Mouse (Mus musculus) gastrocnemius, postnatal 4 days (tissue): ENCODE measurements around the gene Gprc5b. TPM values are rescaled to one million over a fixed set of nuclear protein-coding genes. Genes with fewer than 3 reads are reported as not detected.

ENCODE experiments used
- DNase-seq, 2 experiments: peaks; one replicate each; pipeline ENCODE4 v3.0.0; 2021 to 2022; ENCODE audit warnings: low spot score in 2 of 2, mixed read lengths in 2 of 2
- total RNA-seq, 2 experiments: library from RNA; stranded (reverse); gene quantifications; 2 replicates each; pipeline ENCODE4 v1.2.3; 2021

Gprc5b gene
- total RNA-seq, 2 experiments from 2014 or later, result 47.2 to 48.9 TPM

DNA sequence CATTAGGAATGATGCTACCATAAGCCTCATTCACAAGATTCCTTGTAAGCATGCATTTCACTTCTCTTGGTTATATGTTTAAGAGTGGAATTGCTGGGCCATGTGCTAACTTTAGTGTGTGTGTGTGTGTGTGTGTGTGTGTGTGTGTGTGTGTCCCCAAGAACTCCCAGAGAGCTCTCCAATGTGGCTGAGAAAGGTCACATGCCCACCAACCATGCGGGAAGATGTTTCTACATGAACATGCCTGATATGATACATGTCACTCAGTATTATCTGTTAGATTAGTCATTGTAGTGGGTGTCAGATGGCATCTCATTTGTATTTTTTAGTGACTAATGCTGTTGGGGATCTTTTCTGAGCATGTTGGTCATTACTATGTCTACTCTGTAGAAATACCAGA lies 40.0 kb downstream of the Gprc5b start:
- no peak for DNase-seq

DNA sequence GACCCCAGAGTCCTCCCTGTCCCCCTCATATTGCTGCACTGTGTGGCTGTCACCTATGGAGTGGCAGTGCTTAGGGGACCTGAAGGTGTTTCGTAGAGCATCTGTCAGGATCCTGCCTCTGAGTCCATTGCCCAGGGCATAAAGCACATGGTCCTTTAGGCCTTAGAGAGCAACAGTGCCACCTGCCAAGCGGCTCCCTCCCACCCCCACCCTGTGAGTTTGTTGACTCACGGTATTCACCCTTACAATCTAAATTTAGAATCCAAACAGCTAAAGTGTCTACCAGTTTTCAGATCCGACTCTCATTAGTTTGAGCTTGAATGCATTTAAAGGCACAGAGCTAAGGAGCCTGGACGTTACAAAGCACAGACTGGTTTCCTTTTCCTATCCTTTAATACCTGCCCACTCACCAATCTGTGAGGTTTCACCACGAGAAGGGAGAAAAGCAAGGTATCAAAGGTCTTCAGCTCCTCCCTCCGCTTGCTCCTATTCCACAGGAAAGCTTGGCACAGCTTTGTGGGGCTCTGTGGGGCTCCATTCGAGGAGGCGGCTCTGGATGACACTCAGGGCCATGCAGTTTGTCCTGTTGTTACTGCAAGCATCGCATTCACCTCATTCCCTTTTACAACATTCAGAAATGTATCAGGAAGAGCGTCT lies 41.3 kb downstream of the Gprc5b start:
- DNase-seq, result no peak

DNA sequence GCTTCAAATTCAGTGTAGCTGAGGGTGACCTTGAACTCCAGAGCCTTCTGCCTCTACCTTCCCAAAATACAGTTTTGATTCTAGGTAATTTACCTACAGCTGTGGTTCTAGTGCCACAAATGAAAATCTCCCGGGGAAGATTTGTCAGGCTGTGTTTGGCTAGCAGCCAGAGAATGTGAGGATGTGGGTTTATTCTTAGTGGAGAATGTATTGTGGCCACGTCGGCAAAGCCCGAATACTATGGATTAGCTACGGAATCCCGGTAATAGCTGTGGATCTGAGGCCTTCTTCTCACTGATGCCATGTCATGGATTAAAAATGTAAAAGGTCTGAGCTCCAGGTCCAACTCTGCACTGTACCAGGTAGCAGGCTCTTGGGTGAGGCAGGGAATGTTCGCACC lies 45.3 kb downstream of the Gprc5b start:
- DNase-seq, result no peak

DNA sequence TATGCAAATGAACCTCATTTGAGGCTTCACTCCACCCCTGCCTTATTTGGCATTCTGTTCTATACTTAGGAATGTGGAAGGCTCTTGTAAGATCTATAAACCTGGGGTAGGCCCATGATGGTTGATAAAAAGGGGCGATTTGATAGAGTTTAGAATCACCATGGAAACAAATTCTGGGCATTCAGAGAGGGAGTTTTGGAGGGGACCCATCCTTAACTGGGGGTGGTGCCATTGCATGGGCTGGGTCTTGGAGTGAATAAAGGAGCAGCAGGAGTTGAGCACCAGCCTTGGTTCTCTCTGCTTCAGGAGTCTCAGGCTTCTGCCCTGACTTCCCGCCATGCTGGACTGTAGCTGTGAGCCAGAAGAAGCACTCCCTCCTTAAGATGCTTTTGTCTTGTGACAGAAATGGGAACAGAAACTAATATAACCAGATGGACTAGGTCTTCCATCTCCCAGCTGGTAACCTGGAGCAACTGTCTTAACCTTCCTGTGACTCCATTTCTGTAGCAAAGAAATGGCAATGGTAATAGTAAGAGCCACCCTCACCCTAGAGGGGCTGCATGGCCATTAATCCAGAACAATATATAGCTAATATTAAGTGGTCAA lies 46.2 kb downstream of the Gprc5b start:
- DNase-seq, result no peak

DNA sequence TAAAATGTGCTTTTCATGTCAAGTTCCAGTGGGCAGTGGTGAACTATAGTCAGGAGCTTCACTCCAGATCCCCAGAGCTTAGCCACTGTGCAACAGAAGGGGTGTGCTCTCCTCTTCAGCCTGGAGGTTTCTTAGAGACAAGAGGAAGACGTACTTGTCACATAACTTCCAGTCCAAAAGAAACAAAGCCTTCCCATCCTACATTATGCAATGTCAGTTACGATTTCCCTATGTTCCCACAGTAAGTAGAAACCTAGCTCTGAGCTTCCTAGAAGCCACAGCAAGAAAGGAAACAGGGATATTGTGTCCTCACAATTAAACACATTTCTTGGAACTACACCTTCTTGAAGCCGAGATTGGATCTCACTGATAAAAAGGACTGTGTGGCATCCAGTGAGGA lies 47.8 kb downstream of the Gprc5b start:
- DNase-seq, result no peak

DNA sequence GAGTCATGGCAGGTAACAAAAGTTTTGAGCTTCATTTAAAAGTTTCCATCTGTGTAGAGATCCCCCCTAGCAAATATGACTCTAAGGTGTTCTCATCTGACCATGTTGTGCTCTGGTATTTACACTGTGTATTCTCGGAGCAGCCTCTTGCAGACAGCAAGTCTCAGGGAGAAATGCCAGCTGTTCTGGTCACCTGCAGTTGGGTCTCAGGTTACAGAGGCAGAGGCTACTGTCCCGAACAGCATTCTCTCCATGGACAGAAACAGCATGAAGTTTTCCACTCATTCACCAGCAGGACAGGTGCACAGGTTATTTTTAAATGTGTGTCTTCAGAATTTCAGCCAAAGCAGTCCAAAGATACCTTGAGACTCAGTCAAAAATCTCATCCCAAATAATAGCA lies 50.1 kb downstream of the Gprc5b start:
- DNase-seq, result no peak

DNA sequence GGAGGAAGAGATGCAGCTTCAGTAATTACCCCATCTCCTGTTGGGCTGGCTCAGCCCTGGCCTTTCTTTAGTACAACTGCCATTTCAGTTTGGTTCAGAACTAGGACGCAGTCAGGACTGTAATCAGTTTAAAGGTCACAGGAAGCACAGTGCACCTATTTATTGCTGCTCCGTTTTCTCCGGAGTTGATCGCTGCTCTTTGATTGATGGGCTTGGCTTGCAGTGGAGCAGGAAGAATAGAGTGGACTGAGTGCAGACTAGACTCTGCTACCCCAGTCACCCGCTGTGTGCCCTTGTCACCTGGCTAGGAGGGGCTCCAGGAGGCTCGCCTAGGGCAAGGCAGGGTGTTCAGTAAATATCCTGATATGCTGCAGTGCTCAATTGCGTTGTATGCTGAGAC lies 51.8 kb downstream of the Gprc5b start:
- no peak for DNase-seq

DNA sequence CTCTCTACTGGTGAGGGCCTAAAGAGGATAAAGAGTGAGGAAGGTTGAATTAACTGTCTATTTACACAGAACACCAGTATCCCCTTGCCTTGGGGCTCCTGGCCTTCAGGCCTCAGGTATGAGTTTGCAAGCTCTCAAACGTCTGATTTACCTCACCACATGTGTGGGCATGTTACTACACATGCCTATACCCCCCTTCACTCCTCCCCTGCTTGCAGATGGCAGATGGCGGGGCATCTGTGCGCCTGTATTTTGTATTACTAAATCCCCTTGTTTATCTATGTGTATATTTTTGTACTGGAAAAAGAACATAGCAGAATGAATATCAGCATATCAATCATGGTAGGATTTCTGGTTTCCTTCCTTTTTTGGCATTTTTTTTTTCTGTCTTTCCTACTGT lies 52.7 kb downstream of the Gprc5b start:
- no peak for DNase-seq

DNA sequence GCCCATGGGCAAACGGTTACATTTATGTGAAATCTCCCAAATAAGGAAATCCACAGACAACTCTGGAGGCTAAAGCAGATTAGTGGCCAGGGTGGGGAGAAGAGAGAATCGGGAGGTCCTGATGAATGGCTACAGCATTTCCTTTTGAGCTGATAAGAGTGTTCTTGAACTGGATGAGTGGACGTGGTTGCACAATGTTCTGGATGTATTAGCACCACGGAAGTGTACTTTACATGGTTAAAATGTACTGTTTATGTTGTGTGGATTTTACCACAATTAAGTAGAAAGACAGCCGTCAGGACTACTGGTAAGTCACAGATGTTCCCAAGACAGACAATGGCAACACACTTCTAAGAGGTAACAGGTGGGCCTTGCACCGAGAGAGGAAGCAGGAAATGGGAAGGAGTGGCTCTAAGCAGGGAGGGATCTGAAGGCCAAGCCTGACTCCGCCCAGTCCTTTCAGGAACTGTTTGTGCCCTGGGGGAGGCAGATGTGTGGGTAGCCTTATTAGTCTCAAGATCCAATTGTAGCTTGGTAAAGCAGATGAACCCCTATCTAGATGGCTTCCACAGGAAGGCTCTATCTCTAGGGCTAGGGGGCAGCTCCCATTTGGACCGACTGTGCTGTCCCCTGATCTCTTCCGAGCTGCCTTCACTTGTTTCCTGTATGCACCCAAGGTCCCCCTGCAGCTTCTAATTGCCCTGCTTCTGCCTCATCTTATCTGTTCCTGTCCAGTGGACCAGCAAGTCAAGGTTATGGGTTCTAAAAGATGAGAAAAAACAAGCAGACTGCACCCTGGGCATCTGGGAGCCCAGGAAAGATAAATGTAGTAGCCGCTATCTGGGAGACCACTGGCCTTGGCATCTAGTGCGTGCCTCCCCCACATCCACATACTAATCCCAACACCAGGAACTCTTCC lies 57.3 kb downstream of the Gprc5b start:
- DNase-seq, result no peak

DNA sequence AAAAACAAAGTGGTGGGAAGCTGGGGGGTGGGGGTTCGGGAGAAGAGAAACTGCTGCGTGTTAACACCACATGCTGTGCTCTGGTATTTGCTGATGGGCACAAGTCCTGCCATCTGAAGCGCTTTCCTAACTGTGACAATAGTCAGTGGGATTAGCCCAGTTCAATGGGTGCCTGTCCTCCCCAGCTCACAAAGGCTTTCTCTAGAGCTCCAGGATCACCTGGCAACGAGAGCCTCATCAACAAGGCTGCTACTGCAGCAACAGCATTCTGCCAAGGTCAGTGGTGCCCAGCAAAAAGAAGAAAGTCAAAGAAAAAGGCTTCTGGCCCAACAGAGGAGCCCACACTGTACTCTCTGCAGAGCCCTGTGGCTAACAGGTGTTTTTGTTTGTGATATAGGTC lies 58.2 kb downstream of the Gprc5b start:
- DNase-seq, result no peak

DNA sequence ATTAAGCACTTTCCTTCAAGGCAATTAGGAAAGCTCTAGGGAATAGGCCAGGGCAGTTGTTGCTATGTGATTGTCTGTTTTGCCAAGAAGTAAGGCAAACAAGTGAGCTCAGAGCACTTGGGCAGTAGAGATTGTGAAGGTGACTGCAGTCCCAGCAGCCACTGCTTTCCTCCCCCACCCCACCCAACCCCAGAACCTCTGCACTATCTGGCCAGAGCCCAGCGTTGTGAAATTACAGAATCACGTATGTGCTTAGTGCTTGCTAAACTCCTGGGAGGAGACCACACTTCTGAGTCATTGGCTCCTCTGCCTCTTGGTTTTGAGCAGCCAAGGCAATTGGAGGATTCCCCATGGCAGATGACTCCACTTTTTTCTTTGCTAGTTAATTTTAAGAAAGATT lies 59.7 kb downstream of the Gprc5b start:
- peak in 1 of 2 experiments; percentile 50 for DNase-seq

DNA sequence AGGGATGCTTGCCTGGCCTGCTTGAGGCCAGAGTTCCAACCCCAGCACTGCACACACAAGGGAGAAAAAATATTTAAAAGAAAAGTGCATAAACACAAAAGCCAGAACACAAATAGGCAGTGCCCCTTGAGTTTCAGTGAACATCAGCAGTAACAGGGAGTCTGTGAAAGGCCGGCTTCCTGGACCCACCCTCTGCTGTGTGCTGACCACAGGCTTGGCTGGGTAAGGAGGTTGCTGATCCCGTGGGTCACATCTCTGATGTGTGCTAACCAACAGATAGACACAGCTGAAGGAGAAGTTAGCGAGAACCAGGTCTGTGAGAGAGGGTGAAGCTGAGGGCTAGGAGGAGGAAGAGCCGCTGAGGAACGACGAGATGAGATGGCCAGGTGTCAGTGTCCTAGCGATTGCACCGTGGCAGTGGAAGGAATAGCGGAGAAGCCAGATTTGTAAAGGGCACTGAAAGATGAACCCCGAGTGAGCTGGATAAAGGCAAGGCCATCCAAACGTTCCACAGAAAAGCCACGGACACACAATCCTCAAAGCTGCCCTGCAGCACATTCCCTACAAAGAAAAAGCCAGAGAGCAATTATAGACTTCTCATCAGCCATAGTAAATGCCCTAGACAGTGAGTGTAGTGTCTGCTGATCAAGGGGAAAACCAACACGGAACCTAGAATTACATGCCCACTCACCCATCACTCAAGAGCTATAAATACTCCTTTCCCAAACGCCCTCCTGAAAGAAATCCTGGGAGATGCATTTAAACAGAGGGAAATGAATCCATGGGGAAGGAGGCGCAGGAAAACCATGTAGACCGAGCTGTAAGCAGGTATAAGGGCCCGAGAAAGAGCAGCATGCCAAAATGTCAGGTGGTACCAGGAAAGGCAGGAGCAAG lies 63.3 kb downstream of the Gprc5b start:
- DNase-seq, result peak in 1 of 2 experiments; percentile 28

DNA sequence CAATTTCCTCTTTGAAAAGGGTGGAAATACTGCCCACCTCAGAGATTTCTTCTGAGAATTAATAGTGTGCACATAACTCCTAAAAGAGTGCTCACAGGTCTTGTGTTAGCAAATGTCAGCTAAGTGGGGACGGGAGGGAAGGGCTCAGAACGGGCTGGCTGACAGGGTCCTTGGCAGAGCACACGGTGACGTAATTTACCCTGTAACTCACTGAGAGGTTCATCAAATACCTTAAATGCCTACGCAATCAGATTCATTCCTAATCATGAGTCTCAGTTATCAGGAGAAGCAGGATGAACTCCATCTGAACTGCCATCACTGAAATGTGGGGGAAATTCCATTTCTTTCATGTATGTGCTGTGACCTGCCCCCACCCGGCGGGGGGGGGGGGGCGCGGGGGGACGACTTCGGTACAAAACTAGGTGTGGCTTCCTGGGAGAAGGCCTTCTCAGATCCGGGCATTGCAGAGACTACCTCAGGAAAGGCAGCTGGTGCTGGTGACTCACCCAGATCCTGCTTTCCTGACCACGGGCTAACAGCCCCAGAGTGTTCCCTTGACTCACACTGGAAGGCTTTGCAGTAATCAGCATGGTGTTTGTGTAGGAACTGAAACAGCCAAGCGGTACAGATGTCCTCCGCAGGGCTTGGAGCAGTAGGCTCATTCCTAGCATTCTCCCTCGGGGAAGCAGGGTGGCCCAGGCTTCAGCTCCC lies 65.3 kb downstream of the Gprc5b start:
- DNase-seq, result peak in 1 of 2 experiments; percentile 34

DNA sequence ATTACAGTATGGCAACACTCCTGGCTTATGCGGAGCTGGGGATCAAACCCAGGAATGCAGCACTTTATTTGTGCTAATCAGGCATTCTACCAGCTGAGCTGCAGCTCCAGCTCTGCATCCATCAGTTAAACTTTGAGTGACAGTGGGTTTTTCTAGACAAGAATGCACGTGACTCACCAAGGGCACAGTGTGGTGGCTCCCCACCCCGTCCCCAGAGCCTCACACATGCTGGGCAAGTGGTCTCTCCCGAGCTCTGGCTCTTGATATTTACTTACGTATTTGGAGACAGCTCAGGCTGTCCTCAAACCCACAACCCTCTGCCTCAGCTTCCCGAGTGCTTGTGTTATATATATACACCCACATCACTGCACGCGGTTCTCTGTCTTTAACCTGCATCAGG lies 66.1 kb downstream of the Gprc5b start:
- DNase-seq, result no peak

DNA sequence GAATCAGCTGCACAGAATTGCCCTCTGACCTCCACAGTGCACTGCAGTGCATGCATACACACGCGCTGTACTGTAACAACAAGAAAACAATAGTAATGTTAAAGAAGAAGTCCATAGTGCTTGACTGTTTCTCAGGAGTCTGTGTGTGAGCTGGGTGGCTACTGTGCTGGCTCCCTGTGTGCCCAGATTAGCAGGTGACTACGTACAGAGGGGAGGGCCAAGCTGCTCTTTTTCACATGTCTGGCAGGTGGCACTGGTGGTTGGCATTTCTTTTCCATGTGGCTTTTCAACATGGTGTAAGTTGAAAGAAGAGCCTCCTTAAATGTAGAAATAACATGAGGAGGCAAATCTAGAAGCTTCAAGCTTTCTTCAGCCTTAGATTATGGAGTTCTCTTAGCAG lies 66.7 kb downstream of the Gprc5b start:
- DNase-seq, result no peak

DNA sequence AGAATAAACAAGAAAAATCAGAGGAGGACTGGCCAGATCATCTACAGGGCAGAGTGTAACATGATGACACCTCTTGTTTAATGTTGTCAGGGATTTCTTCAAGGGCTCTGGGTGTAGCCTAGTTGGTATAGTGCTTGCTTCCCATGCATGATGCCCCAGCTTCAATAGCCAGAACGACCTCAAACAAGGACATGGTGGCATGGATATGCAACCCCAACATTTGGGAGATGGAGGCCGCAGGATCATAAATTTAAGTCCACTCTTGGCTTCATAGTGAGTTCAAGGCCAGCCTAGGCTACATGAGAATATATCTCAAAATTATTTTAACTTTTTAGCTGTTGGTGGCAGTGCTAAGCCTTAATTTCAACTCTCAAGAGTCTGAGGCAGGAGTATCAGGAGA lies 67.7 kb downstream of the Gprc5b start:
- DNase-seq, result no peak

DNA sequence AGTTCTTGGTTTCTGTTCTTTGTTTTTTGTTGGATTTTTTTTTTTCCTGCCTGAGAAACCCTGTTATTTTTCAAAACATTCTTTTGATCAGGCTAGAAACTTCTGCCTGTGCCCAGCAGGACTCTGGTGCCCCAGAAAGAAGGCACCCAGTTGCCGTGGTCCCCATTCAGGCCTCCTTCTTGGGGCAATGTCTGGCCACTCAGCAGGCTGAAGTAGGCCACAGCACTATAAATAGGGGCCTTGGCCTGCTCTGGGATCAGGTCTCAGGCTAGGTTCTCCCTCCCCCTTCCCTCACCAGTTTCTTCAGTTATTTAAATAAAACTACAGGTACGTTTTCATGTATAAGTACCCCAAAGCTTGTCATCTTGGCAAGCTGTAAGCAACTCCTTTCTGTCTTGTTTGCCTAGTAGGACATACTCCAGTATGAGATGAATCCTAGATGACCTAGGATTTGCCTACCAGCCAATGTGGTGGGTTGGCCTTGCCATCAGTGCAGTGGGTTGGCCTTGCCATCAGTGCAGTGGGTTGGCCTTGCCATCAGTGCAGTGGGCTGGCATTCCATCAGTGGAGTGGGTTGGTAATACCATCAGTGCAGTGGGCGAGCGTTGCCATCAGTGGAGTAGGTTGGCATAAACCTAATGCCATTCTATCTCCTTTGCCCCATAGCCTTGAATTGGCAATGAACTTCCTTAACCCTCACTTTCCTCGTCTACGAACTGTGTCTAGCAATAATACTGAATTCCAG lies 68.3 kb downstream of the Gprc5b start:
- DNase-seq, result no peak

DNA sequence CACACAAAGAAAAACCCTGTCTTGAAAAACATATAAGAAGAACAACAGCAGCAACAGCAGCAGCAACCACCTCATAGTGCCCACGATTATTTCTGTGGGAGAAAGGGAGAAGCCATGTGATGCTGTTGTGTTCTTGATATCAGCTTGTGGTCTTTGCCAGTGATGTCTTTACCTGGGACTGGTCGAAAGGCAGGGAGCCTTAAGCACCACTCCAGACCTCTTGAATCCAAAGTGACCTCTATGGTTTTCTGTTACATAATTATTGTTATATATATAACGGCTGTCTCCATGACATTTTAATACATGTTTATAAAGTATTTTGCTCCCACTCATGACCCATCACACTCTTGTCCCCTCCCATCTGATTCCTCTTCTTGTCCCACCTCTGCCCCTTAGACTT lies 69.5 kb downstream of the Gprc5b start:
- DNase-seq, result no peak

DNA sequence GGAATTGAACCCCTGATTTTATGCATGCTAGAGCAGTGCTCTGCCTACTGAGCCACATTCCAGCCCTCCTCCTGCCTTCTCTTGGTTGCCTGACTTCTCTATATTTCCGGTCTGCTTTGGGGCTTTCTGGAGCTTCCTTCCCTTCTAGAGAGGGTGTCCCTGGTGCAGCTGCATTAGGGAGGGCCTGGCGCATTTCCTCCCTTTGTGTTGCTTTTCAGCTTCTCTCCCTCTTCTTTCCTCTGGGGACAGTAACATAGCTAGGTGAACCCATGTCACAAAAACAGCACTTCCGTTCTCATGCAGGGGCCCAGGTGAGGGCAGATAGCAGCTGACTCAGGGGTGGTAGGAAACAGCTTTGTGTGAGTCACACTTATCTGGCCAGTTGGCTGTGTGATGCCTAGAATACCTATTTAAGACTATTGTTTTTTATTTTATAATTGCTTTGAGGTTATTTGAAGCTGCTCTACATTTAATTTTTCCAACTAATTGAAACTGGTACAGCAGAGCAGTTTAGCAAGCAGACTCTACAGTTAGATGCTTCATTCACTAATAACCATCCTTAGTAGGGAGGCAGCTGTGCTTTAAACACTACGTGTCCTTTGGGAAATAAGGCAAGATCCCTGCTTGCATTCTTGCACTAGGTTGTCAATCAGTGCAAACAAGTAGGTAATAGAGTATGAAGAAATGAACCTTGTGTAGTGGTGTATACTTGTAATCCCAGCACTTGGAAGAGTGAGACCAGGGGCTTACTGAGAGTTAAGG lies 72.4 kb downstream of the Gprc5b start:
- DNase-seq, result no peak
